Mouse (Mus musculus) kidney, adult 2 months (tissue): Measurements from ENCODE around the gene 2010003K11Rik. TPM values are rescaled to one million over a fixed set of nuclear protein-coding genes. Genes with fewer than 3 reads are reported as not detected.

Experiments
- DNase-seq: peaks from one replicate; pipeline ENCODE4 v3.0.0; 2021
- H3K27ac ChIP-seq: fragments of 200-500 bp; 2 replicates; pipeline ENCODE4 v1.5.1; 2012; ENCODE audit warnings: low read depth, low read length, control low read depth, inconsistent platforms; ENCODE audit not compliant: insufficient read depth
- H3K27me3 ChIP-seq: fragments of 200-500 bp; replicated peaks from 2 replicates; pipeline ENCODE4 v1.6.1; 2012; ENCODE audit warnings: mild to moderate bottlenecking, moderate library complexity, low read length, inconsistent platforms; ENCODE audit not compliant: control insufficient read depth, insufficient read depth
- H3K36me3 ChIP-seq: fragments of 200-500 bp; 2 replicates; pipeline ENCODE4 v1.6.1; 2012; ENCODE audit warnings: mild to moderate bottlenecking, moderate library complexity, low read length, inconsistent platforms; ENCODE audit not compliant: control insufficient read depth, insufficient read depth
- H3K4me1 ChIP-seq: fragments of 200-500 bp; 2 replicates; pipeline ENCODE4 v1.6.1; 2011; ENCODE audit warnings: low read length; ENCODE audit not compliant: control insufficient read depth, insufficient read depth
- H3K4me3 ChIP-seq: fragments of 200-500 bp; 2 replicates; pipeline ENCODE4 v1.5.1; 2011; ENCODE audit warnings: mild to moderate bottlenecking, low read depth, low read length, control low read depth; ENCODE audit not compliant: insufficient read depth
- CTCF ChIP-seq: fragments of 200-500 bp; conservative IDR thresholded peaks from 2 replicates; pipeline ENCODE4 v1.5.1; 2011; ENCODE audit warnings: low read depth, mild to moderate bottlenecking, control low read depth, low read length, moderate library complexity, mixed read lengths; ENCODE audit not compliant: insufficient read depth, insufficient read length
- POLR2A ChIP-seq: fragments of 200-500 bp; IDR thresholded peaks from one replicate; pipeline ENCODE4 v1.6.1; 2011; ENCODE audit warnings: low read depth, low read length, control low read depth
- WGBS: fragments of 180-500 bp; shearing (Covaris S2); methylation state at CpG from one replicate; pipeline ENCODE4 v1.1.7; 2018; 5-methylcytosine and 5-hydroxymethylcytosine counted together
- polyA plus RNA-seq: library from polyadenylated mRNA; depleted of rRNA; stranded (reverse); fragments of >200 nt; gene quantifications from 2 replicates; pipeline ENCODE4 v1.2.3, GENCODE M21; 2012

The 2010003K11Rik gene
- polyA plus RNA-seq, 1 experiment = 2.8 TPM

GRCm38 (mm10) chr19:4536606-4537005, 38.2 kb upstream of the 2010003K11Rik start:
- H3K36me3 ChIP-seq = no peaks in the 10 kb centered on the region
- no peak overlapping the region for H3K27ac ChIP-seq
- H3K27me3 ChIP-seq = no peaks in the 10 kb centered on the region
- 78% methylated on average over 3 of the region's 3 CpGs for WGBS
- no peak overlapping the region for H3K4me3 ChIP-seq
- DNase-seq = no peak
- H3K4me1 ChIP-seq = peaks cover 13% of the 10 kb centered on the region
- no peak for TF ChIP-seq POLR2A
- TF ChIP-seq CTCF = no peak

- Histone ChIP-seq H3K27ac (no peak overlapping the region), H3K36me3 (no peaks in the 10 kb centered on the region), H3K4me1 (peaks cover 8% of the 10 kb centered on the region; the same call in 1 of the 2 replicates), H3K4me3 (no peak overlapping the region), H3K27me3 (no peaks in the 10 kb centered on the region)
- TF ChIP-seq CTCF = no peak
- TF ChIP-seq POLR2A = no peak
- DNase-seq = no peak
Measured at GRCm38 (mm10) chr19:4535922-4536321, 37.5 kb upstream of the 2010003K11Rik start.

- Histone ChIP-seq H3K36me3 (no peaks in the 10 kb centered on the region), H3K4me3 (no peak overlapping the region), H3K4me1 (peaks cover 6% of the 10 kb centered on the region; the same call in 1 of the 2 replicates), H3K27ac (no peak overlapping the region), H3K27me3 (no peaks in the 10 kb centered on the region)
- TF ChIP-seq CTCF (no peak), POLR2A (no peak)
- WGBS = 80% methylated on average over 2 of the region's 2 CpGs
- peak; percentile 30 for DNase-seq
Measured at GRCm38 (mm10) chr19:4534646-4535045, 36.3 kb upstream of the 2010003K11Rik start.

GRCm38 (mm10) chr19:4521426-4522050, 23.2 kb upstream of the 2010003K11Rik start:
- no peak overlapping the region for H3K4me3 ChIP-seq
- 69% methylated on average over 3 of the region's 3 CpGs for WGBS
- TF ChIP-seq CTCF (no peak), POLR2A (no peak)

GRCm38 (mm10) chr19:4517483-4517882, 19.1 kb upstream of the 2010003K11Rik start:
- Histone ChIP-seq H3K27me3 (no peaks in the 10 kb centered on the region), H3K36me3 (no peaks in the 10 kb centered on the region), H3K4me3 (no peak overlapping the region), H3K4me1 (no peaks in the 10 kb centered on the region), H3K27ac (no peak overlapping the region)
- no peak for DNase-seq
- WGBS = 66% methylated on average over 1 of the region's 1 CpGs
- TF ChIP-seq CTCF (no peak), POLR2A (no peak)

More at GRCm38 (mm10) chr19:4521426-4522050, 23.2 kb upstream of the 2010003K11Rik start:
- no peak for DNase-seq
- Histone ChIP-seq H3K27me3 (no peaks in the 10 kb centered on the region), H3K36me3 (no peaks in the 10 kb centered on the region), H3K27ac (no peak overlapping the region), H3K4me1 (no peaks in the 10 kb centered on the region; the same call in 1 of the 2 replicates)

GRCm38 (mm10) chr19:4516288-4516687, 17.9 kb upstream of the 2010003K11Rik start:
- TF ChIP-seq POLR2A = no peak
- Histone ChIP-seq H3K4me3 (no peak overlapping the region), H3K4me1 (peaks cover 3% of the 10 kb centered on the region; the same call in 1 of the 2 replicates), H3K27ac (no peak overlapping the region), H3K36me3 (no peaks in the 10 kb centered on the region), H3K27me3 (no peaks in the 10 kb centered on the region)
- DNase-seq = no peak
- 64% methylated on average over 2 of the region's 2 CpGs for WGBS

- DNase-seq = peak; percentile 20
- 61% methylated on average over 2 of the region's 2 CpGs for WGBS
Measured at GRCm38 (mm10) chr19:4515746-4516145, 17.4 kb upstream of the 2010003K11Rik start.

More at GRCm38 (mm10) chr19:4515746-4516145, 17.4 kb upstream of the 2010003K11Rik start:
- no peak for TF ChIP-seq CTCF
- TF ChIP-seq POLR2A = no peak
- no peak overlapping the region for H3K4me3 ChIP-seq
- no peaks in the 10 kb centered on the region for H3K27me3 ChIP-seq
- H3K36me3 ChIP-seq = no peaks in the 10 kb centered on the region
- peaks cover 3% of the 10 kb centered on the region; the same call in 1 of the 2 replicates for H3K4me1 ChIP-seq
- H3K27ac ChIP-seq = no peak overlapping the region
